Mouse (Mus musculus) myocyte (in vitro differentiated cells): ENCODE data around the gene Mvp. TPM values are rescaled to one million over a fixed set of nuclear protein-coding genes. Genes with fewer than 3 reads are reported as not detected.

Experiments used
- H3K27me3 ChIP-seq: one replicate; pipeline ENCODE4 v1.6.1; 2011; ENCODE audit not compliant: control insufficient read depth, insufficient read depth, insufficient read length
- H3K36me3 ChIP-seq: one replicate; pipeline ENCODE4 v1.6.1; 2011; ENCODE audit not compliant: control insufficient read depth, insufficient read depth
- H3K4me2 ChIP-seq: one replicate; pipeline ENCODE4 v1.6.1; 2011; ENCODE audit warnings: low read depth, control low read depth
- H3K4me3 ChIP-seq: one replicate; pipeline ENCODE4 v1.5.1; 2011; ENCODE audit warnings: mild to moderate bottlenecking, control low read depth, moderate library complexity
- H3K79me2 ChIP-seq: one replicate; pipeline ENCODE4 v1.6.1; 2011; ENCODE audit not compliant: control insufficient read depth, insufficient read depth
- H3ac ChIP-seq: one replicate; pipeline ENCODE4 v1.6.1; 2011; ENCODE audit not compliant: control insufficient read depth, insufficient read length
- CEBPB ChIP-seq: IDR thresholded peaks from 2 replicates; pipeline ENCODE4 v1.6.1; 2011; ENCODE audit warnings: mild to moderate bottlenecking, moderate library complexity; ENCODE audit not compliant: poor library complexity, insufficient read depth, severe bottlenecking
- E2F4 ChIP-seq: IDR thresholded peaks from one replicate; pipeline ENCODE4 v1.6.1; 2011; ENCODE audit warnings: mild to moderate bottlenecking, control low read depth, moderate library complexity; ENCODE audit not compliant: insufficient read depth
- MAX ChIP-seq: IDR thresholded peaks from one replicate; pipeline ENCODE4 v1.6.1; 2011; ENCODE audit warnings: low read depth, mild to moderate bottlenecking, control low read depth
- MYOD1 ChIP-seq, 3 experiments: IDR thresholded peaks; one replicate each; pipeline ENCODE4 v1.6.1; 2011; ENCODE audit warnings: control low read depth in 2 of 3, low read depth in 2 of 3, mild to moderate bottlenecking in 2 of 3, moderate library complexity in 1 of 3; ENCODE audit not compliant: insufficient read length in 2 of 3, control insufficient read depth in 1 of 3
- MYOG ChIP-seq, 3 experiments: IDR thresholded peaks; one replicate each; pipeline ENCODE4 v1.6.1; 2011; ENCODE audit warnings: control low read depth in 2 of 3, low read depth in 2 of 3, mild to moderate bottlenecking in 2 of 3; ENCODE audit not compliant: insufficient read length in 2 of 3, control insufficient read depth in 1 of 3, insufficient read depth in 1 of 3
- POLR2A ChIP-seq: IDR thresholded peaks from one replicate; pipeline ENCODE4 v1.6.1; 2011; ENCODE audit warnings: low read depth, mild to moderate bottlenecking, control low read depth, moderate library complexity; ENCODE audit not compliant: insufficient read length
- POLR2AphosphoS2 ChIP-seq: IDR thresholded peaks from one replicate; pipeline ENCODE4 v1.6.1; 2011; ENCODE audit warnings: low read depth, control low read depth; ENCODE audit not compliant: insufficient read length
- REST ChIP-seq: IDR thresholded peaks from one replicate; pipeline ENCODE4 v1.6.1; 2011; ENCODE audit warnings: mild to moderate bottlenecking, control low read depth, moderate library complexity; ENCODE audit not compliant: insufficient read depth, insufficient read length
- SRF ChIP-seq: IDR thresholded peaks from one replicate; pipeline ENCODE4 v1.6.1; 2011; ENCODE audit warnings: low read depth; ENCODE audit not compliant: control insufficient read depth, insufficient read length
- TCF12 ChIP-seq: IDR thresholded peaks from one replicate; pipeline ENCODE4 v1.6.1; 2011; ENCODE audit warnings: mild to moderate bottlenecking, control low read depth; ENCODE audit not compliant: poor library complexity, insufficient read depth, severe bottlenecking
- TCF3 ChIP-seq: IDR thresholded peaks from one replicate; pipeline ENCODE4 v1.6.1; 2011; ENCODE audit warnings: low read depth, control low read depth; ENCODE audit not compliant: insufficient read length
- USF1 ChIP-seq: IDR thresholded peaks from one replicate; pipeline ENCODE4 v1.6.1; 2011; ENCODE audit warnings: low read depth, mild to moderate bottlenecking, control low read depth, moderate library complexity
- polyA plus RNA-seq: library from polyadenylated mRNA; unstranded; fragments of >200 nt; fragmentation: generic; extraction: Trizol; gene quantifications from one replicate; pipeline ENCODE4 v1.2.1, GENCODE M21; 2012; ENCODE audit warnings: missing spikeins

The Mvp gene
- polyA plus RNA-seq, 1 experiment: 111 TPM

GRCm38 (mm10) chr7:127025556-127026160 lies 11.2 kb upstream of the Mvp start:
- H3K27me3 ChIP-seq: no peaks in the 10 kb centered on the region
- H3K4me3 ChIP-seq: peak overlapping the region; percentile 67
- peak overlapping the region; percentile 88 for H3ac ChIP-seq
- TF ChIP-seq POLR2A (no peak), MYOD1 (IDR thresholded peaks at IDR 0.05; ENCODE audit: control insufficient read depth in 1 of 3, insufficient read length in 2 of 3, low read depth in 2 of 3) (no peak), POLR2AphosphoS2 (no peak), CEBPB (no peak), MYOG (IDR thresholded peaks at IDR 0.05; ENCODE audit: control insufficient read depth in 1 of 3, insufficient read depth in 1 of 3, insufficient read length in 2 of 3, low read depth in 2 of 3) (no peak), MAX (no peak), SRF (no peak), USF1 (no peak), REST (no peak), E2F4 (no peak), TCF3 (no peak), TCF12 (no peak)
- H3K4me2 ChIP-seq: peak overlapping the region; percentile 99
- H3K79me2 ChIP-seq: peaks cover 20% of the 10 kb centered on the region
- peaks cover 22% of the 10 kb centered on the region for H3K36me3 ChIP-seq

DNA sequence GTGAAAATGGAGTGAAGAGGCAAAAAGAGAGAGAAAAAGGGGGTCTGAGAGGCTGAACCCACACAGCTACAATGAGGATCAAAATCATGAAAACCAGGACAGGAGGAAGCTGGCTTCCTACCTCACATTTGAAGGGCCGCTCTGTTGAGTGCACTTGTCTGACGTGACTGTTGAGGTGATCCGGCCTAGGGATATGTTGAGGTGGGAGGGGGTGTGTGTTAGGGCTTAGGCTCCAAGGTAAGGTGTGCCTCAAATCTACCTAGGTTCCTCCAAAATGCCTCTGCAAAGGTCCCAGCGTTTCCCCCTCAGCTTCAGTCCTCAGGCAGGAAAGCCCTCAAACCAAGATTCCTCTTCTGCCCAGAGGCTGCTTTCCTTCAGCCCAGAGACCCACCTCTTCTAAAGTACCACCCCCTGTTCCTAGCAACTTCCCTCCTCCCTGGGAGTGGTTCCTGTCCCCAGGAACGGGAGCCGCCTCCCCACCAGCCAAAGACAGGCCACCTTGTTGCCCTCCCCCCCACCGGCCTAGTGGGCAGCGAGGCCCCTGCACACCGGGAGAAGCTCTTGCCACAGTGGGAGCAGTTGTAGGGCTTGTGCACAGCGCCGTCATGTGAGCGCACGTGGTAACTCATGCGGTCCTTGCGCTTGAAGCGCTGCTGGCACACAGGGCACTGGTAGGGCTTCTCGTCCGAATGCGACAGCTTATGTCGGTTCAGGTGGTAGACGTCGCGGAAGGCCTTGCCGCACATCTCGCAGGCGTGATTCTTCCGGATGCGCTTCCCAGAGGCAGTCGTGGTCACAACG lies 10.5 kb upstream of the Mvp start:
- peak overlapping the region; percentile 99 for H3K4me2 ChIP-seq
- TF ChIP-seq TCF3 (no peak), SRF (no peak), REST (no peak), USF1 (peak; percentile 14), E2F4 (no peak), POLR2A (peak; percentile 78), POLR2AphosphoS2 (peak; percentile 80), CEBPB (no peak), MYOG (IDR thresholded peaks at IDR 0.05; ENCODE audit: control insufficient read depth in 1 of 3, insufficient read depth in 1 of 3, insufficient read length in 2 of 3, low read depth in 2 of 3) (peak in 1 of 3 experiments; percentile 71), MYOD1 (IDR thresholded peaks at IDR 0.05; ENCODE audit: control insufficient read depth in 1 of 3, insufficient read length in 2 of 3, low read depth in 2 of 3) (peak in 2 of 3 experiments; percentile 35 to 52), MAX (peak; percentile 88), TCF12 (no peak)
- no peaks in the 10 kb centered on the region for H3K27me3 ChIP-seq
- peak overlapping the region; percentile 88 for H3ac ChIP-seq
- H3K36me3 ChIP-seq: peaks cover 19% of the 10 kb centered on the region
- peaks cover 20% of the 10 kb centered on the region for H3K79me2 ChIP-seq
- H3K4me3 ChIP-seq: peak overlapping the region; percentile 67

- Histone ChIP-seq H3ac (peak overlapping the region; percentile 88), H3K4me2 (peak overlapping the region; percentile 99), H3K27me3 (no peaks in the 10 kb centered on the region), H3K36me3 (peaks cover 15% of the 10 kb centered on the region), H3K79me2 (peaks cover 20% of the 10 kb centered on the region), H3K4me3 (peak overlapping the region; percentile 67)
- TF ChIP-seq MYOG (IDR thresholded peaks at IDR 0.05; ENCODE audit: control insufficient read depth in 1 of 3, insufficient read depth in 1 of 3, insufficient read length in 2 of 3, low read depth in 2 of 3): no peak
- TF ChIP-seq POLR2AphosphoS2: peak; percentile 61
Observed at GRCm38 (mm10) chr7:127023896-127024690, 9.7 kb upstream of the Mvp start.

GRCm38 (mm10) chr7:127023272-127023691 lies 8.9 kb upstream of the Mvp start:
- peak overlapping the region; percentile 67 for H3K4me3 ChIP-seq
- H3K36me3 ChIP-seq: peaks cover 11% of the 10 kb centered on the region
- H3ac ChIP-seq: no peak overlapping the region
- peaks cover 20% of the 10 kb centered on the region for H3K79me2 ChIP-seq
- no peaks in the 10 kb centered on the region for H3K27me3 ChIP-seq
- H3K4me2 ChIP-seq: peak overlapping the region; percentile 12
- TF ChIP-seq POLR2A (peak; percentile 33), E2F4 (no peak), POLR2AphosphoS2 (peak; percentile 22), TCF12 (no peak)
